Mouse (Mus musculus) spleen, adult 12 weeks (tissue): ENCODE data around the gene Hoxb6.
A peak's percentile ranks its signal among the peaks of the same experiment; 100 is the strongest.

ENCODE experiments used
- DNase-seq: peaks from one replicate; pipeline ENCODE4 v3.0.0; 2022; ENCODE audit warnings: low spot score

Hoxb6 gene

GRCm38 (mm10) chr11:96301064-96301431 is 8.8 kb downstream of the Hoxb6 start:
- no peak for DNase-seq

GRCm38 (mm10) chr11:96301837-96302236 is 9.6 kb downstream of the Hoxb6 start:
- no peak for DNase-seq

- no peak for DNase-seq
Observed at GRCm38 (mm10) chr11:96302381-96303150, 10.3 kb downstream of the Hoxb6 start.

GRCm38 (mm10) chr11:96303151-96304099 is 11.1 kb downstream of the Hoxb6 start, which contains the start of gene Hoxb5:
Hoxb5 (plus strand) TSS chr11:96303336.
- peak; percentile 35 for DNase-seq

- no peak for DNase-seq
Observed at GRCm38 (mm10) chr11:96304381-96305195, 12.3 kb downstream of the Hoxb6 start.

- DNase-seq: no peak
Observed at GRCm38 (mm10) chr11:96305505-96306182, 13.4 kb downstream of the Hoxb6 start.

- no peak for DNase-seq
Observed at GRCm38 (mm10) chr11:96306183-96306907, 14.1 kb downstream of the Hoxb6 start.

GRCm38 (mm10) chr11:96306908-96307269 is 14.6 kb downstream of the Hoxb6 start:
- DNase-seq: no peak

GRCm38 (mm10) chr11:96308763-96309162 is 16.5 kb downstream of the Hoxb6 start:
- DNase-seq: no peak

GRCm38 (mm10) chr11:96309288-96309687 is 17.0 kb downstream of the Hoxb6 start:
- DNase-seq: no peak

GRCm38 (mm10) chr11:96310183-96310938 is 18.1 kb downstream of the Hoxb6 start:
- DNase-seq: no peak

GRCm38 (mm10) chr11:96311097-96311496 is 18.8 kb downstream of the Hoxb6 start:
- DNase-seq: no peak

- no peak for DNase-seq
Observed at GRCm38 (mm10) chr11:96311520-96312417, 19.5 kb downstream of the Hoxb6 start.

- DNase-seq: no peak
Observed at GRCm38 (mm10) chr11:96313134-96313533, 20.9 kb downstream of the Hoxb6 start.

GRCm38 (mm10) chr11:96313806-96314428 is 21.6 kb downstream of the Hoxb6 start:
- DNase-seq: no peak

- DNase-seq: no peak
Observed at GRCm38 (mm10) chr11:96314671-96315343, 22.5 kb downstream of the Hoxb6 start.

- no peak for DNase-seq
Observed at GRCm38 (mm10) chr11:96315344-96315681, 23.0 kb downstream of the Hoxb6 start.
